Mouse (Mus musculus) granulocyte monocyte progenitor cell, adult 5-6 weeks (primary cell): ENCODE results near the gene Rassf9. TPM values are rescaled to one million over a fixed set of nuclear protein-coding genes. Genes with fewer than 3 reads are reported as not detected.

ENCODE experiments used
- ATAC-seq: replicated peaks from 2 replicates; pipeline ENCODE4 v1.8.0; 2016; ENCODE audit warnings: mild to moderate bottlenecking, moderate TSS enrichment, inconsistent platforms; ENCODE audit not compliant: poor library complexity, severe bottlenecking
- total RNA-seq, 2 experiments: library from RNA; stranded (forward) in 1 of 2; stranded (reverse) in 1 of 2; fragments of 200-712, 200-1000 nt in 1 of 2; fragments of >200 nt in 1 of 2; fragmentation: Nextera tagmentation in 1 of 2; gene quantifications; 2 replicates each; pipeline ENCODE4 v1.2.3; 2014 to 2017

Gene Rassf9
- not detected in 2 replicates for total RNA-seq (2014; fragmentation: Nextera tagmentation)
- not detected in 2 replicates for total RNA-seq (2017)

- peak; percentile 82 for ATAC-seq
Measured at GRCm38 (mm10) chr10:102511807-102512461, at the start of gene Rassf9. Gene Rassf9, plus strand, starts transcription at chr10:102512222.

GRCm38 (mm10) chr10:102469412-102469811, 42.6 kb upstream of the Rassf9 start:
- no peak for ATAC-seq

DNA sequence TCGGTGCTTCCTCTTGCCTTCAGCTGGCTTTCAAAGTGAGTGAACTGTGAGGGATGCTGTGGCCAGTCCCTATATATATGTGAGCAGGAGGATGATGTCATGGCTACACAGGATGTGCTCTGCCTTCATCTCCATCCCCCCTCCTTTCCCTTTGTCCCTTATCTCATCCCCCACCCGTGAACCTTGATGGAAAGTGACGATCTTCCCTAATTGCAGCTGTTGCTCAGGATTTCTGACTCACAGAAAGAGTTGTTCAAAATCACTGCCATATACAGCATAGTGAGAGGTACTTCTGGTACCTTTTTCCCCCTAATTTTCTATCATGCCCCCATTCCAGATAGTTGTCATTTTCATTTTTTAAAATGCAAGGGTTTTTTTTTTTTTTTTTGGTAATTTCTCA, 21.6 kb upstream of the Rassf9 start, which contains the start of gene Nts:
Nts (minus strand) TSS at position 101 of the 400 bp plus-strand sequence.
- no peak for ATAC-seq

- ATAC-seq: no peak; the same call in 1 of the 2 replicates
Measured at GRCm38 (mm10) chr10:102491792-102492191, 20.2 kb upstream of the Rassf9 start.

DNA sequence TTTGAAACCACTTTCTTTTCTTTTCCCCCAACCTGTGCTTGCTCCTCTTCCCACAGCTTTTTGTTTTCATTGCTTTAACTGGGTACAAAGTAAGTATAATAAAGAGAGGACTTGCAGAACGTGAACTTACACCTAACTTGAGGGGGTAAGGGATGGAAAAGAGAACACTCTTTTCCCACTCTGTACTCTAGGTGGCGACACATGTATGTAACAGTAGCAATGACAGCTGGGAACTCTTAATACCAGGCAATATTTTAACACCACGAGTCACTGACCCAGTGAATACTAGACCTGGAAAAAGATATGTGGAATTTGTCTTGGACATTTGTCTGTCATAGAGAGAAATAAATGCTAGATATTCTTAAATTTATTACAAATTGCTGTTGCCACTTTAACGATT, 13.3 kb upstream of the Rassf9 start:
- ATAC-seq: peak; percentile 85

DNA sequence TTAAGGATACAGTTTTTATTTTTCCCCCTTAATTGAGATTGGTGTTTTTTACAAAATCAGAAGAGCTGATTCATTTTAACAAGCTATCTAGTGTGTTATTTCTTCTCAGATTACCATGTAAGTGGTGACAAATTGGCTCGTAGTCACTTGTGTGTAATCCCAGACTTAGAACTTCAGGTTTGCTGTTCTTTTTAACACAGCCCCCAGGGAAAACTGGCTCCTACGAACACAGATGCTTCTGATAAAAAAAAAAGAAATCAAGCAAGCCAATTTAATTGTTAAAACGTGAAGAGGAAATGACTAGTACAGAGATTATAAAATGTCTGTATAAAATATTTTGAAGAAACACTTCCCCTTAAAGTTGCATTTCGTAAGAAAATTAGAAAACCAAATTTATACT, 4.6 kb upstream of the Rassf9 start:
- ATAC-seq: 0 out of 2 replicates have a peak, but pooled peaks have one; percentile 1

DNA sequence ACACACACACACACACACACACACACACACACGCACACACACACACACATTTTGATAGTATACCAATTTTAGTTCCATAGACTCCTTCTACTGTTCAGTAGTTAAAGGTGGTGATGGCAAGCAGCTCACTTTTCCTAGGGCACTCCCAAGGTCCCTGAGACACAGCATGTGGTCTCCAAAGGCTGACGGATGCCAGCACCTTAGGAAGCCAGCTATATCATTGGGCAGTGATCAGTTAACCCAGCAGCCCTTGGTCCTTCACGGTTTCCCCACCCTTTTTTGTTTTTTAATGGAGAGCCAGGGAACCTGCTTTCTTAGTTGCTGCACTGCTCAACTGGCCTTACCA, 588 bp upstream of the Rassf9 start:
- ATAC-seq: no peak

DNA sequence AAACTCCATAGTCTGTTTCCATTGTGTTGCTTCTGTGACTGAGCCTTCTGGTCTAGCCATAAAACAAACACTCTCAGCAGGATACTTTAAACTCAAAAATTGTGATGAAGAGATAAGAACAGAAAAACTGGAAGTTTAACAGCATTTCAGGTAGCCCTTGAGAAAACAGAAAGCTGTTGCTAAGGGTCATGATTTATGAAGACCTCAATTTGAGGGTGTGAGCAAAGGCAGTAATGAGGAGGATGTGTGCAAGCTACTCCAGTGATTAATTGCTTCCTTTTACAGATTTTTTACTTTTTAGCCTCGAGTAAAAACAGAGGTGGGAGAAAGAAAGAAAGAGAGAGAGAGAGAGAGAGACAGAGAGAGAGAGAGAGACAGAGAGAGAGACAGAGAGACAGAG, 2.1 kb downstream of the Rassf9 start:
- no peak for ATAC-seq

DNA sequence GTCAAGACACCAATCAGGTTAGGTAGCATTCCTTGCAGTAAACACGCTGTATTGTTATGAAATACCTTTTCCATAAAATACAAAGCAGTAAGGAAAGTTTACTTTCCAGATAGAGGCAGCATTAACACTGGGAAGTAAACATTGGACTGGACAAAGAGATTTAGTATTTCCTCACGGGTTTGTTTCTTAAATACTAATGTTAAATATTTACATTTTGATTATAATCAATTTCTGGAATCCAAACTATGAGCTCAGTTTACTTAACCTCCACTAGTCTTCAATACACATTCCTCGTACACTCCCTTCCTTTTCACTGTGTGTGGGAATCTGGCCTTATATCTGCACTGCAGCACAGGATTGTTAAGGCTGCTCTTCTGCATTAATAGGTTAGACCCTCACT, 15.9 kb downstream of the Rassf9 start:
- ATAC-seq: no peak

GRCm38 (mm10) chr10:102553941-102554340, 41.9 kb downstream of the Rassf9 start:
- ATAC-seq: no peak

DNA sequence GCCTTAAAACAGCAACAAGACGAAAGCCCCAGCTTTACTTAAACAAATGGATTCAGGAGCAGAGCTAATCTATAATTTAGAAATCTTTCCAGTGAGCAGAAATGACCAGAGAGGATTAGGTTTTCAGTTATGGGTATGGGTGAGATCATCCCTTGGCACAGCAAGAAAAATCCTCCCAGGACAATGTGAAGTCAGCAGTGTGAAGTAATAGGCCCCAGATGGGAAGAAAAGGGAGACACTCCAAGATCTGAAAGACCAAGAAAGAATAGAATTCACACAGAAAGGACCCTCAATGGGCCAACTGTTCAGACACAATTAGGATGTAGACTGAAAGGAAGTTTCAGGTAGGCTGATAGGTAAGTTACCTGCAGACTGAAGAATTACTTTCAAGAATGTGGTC, 50.5 kb downstream of the Rassf9 start:
- no peak for ATAC-seq

GRCm38 (mm10) chr10:102577970-102578369, 65.9 kb downstream of the Rassf9 start:
- ATAC-seq: peak; percentile 42; the same call in 1 of the 2 replicates

DNA sequence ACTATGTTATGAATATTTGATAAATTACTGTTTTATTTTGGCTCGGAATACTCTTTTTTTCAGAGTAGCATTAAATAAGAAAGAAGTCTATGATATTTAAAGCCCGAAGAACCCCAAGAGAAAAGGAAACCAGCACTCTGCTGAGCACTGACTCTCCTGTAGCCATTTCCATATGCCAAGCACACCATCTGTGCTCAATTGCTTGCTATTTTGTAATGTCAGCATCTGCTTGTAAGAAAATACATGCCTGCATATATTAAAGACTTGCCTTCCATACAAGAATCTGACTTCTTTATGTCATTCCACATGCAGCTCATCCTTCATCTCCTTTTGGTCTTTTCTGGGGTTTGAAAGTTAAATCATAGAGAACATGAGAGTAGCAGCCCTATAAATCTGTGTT, 82.3 kb downstream of the Rassf9 start:
- ATAC-seq: no peak

Other genes with a start within 250 kb of the Rassf9 start
- gene Nts, start 21.7 kb upstream of the Rassf9 start, total RNA-seq (2014; fragmentation: Nextera tagmentation): not detected in 2 replicates
- not detected in 2 replicates for gene Nts, start 21.7 kb upstream of the Rassf9 start, total RNA-seq (2017)